Mouse (Mus musculus): ENCODE results near the gene 2610318N02Rik.

- TF ChIP-seq POLR2A (IDR thresholded peaks at IDR 0.05; ENCODE audit: borderline replicate concordance, extremely low read depth, low read depth, low read length): no peak
- no peak for TF ChIP-seq CTCF (IDR thresholded peaks at IDR 0.05; ENCODE audit: insufficient read depth, low read length)
Measured at GRCm38 (mm10) chr16:17131191-17132088, 6.5 kb upstream of the 2610318N02Rik start.

All from lung, adult 2 months (tissue).